Mouse (Mus musculus): Measurements from ENCODE around the gene Dcaf6.

The Dcaf6 gene

DNA sequence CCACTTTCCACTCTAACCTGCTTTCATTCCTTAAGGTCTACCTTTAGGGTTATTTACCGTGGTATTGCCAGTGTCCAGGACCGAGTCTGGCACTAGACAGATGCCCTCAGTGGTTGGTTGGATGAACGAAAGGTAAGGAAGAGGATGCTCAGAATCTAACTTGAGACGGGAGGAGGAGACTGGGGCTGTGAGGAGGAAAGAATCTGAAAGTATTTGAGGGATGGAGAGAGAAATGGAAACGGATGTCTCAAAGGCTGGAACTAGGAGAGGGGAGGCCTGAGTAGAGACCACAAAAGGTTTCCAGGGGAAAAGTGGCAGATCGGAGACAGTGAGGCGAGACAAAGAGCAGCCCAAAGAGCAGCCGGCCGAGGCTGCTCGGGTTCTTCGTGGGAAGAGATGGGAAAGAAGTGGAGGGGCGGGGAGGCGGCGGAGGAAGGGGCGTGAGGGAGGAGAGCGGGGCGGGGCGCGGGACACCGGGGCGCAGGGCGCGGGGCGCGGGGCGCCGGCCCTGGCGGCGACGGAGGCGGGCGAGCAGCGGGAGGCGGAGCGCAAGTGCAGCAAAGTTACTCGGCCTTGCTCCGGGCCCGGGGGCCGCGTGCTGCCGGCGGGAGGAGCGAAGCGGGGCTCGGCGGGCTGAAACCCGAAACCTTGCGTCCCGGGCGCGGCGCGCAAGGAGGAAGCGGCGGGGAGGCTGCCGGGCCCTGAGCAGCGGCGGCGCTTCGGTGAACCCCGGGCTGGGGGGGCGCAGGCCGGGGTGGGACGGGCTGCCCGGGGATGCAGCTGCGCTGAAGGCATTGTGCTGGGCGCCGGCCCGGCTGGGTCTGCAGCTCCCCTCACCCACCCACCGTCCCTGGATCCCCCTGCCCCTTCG lies 178.7 kb downstream of the Dcaf6 start:
- peak; percentile 9; the same call in 1 of the 2 replicates for ATAC-seq (ENCODE audit: insufficient number of reproducible peaks, low FRiP score, low TSS enrichment)

DNA sequence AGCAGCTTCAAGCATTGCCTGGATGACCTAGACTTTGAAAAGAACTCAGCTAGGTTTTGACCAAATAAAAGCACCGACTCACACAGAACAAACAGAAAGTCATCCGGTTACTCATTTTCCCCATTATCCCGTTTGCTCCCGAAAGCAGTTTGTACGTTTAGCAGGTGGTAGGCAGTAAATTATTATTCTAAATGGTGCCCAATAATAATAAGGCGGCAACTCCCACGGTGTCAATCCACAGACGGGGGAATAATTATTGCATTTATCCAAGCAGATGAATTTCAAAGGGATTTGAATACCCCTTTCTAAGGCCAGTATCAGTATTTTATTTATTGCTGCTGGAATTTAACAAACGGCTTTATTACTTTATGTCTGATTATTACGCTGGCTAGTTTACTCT lies 179.5 kb downstream of the Dcaf6 start:
- no peak for ATAC-seq (ENCODE audit: insufficient number of reproducible peaks, low FRiP score, low TSS enrichment)
